Mouse (Mus musculus): ENCODE measurements around the gene Figla.

The Figla gene

GRCm38 (mm10) chr6:86069856-86070255, 53.9 kb downstream of the Figla start:
- in situ Hi-C loops (cut with MboI, MseI) = no loop called here

GRCm38 (mm10) chr6:86070277-86070676, 54.3 kb downstream of the Figla start:
- in situ Hi-C loops (cut with MboI, MseI) = no loop called here
